Mouse (Mus musculus): ENCODE data around the gene Myb. TPM values are rescaled to one million over a fixed set of nuclear protein-coding genes. Genes with fewer than 3 reads are reported as not detected.

Gene Myb
- total RNA-seq, 2 experiments from 2014 or later, result 1.9 TPM; not detected in 1

GRCm38 (mm10) chr10:21144627-21145504 is 15.9 kb downstream of the Myb start:
- intact Hi-C loops (cut with DNase I), result no loop called here
- DNase-seq, result peak in 1 of 2 experiments; percentile 32

GRCm38 (mm10) chr10:21135297-21135696 is 25.5 kb downstream of the Myb start:
- no peak for DNase-seq
- intact Hi-C loops (cut with DNase I), result loop anchor here (5.0 kb wide), 1 partner anchor 38 kb away; no protein-coding TSS in a partner anchor

- intact Hi-C loops (cut with DNase I), result no loop called here
- no peak for DNase-seq
Observed at GRCm38 (mm10) chr10:21130901-21131493, 29.8 kb downstream of the Myb start.

GRCm38 (mm10) chr10:21128086-21128611 is 32.6 kb downstream of the Myb start:
- no peak for DNase-seq

GRCm38 (mm10) chr10:21118341-21118740 is 42.4 kb downstream of the Myb start:
- no peak for DNase-seq
- intact Hi-C loops (cut with DNase I), result no loop called here

More at GRCm38 (mm10) chr10:21128086-21128611, 32.6 kb downstream of the Myb start:
- intact Hi-C loops (cut with DNase I), result no loop called here

GRCm38 (mm10) chr10:21114459-21114858 is 46.3 kb downstream of the Myb start:
- no peak for DNase-seq

GRCm38 (mm10) chr10:21112689-21113088 is 48.1 kb downstream of the Myb start:
- DNase-seq, result no peak
- intact Hi-C loops (cut with DNase I), result no loop called here

More at GRCm38 (mm10) chr10:21114459-21114858, 46.3 kb downstream of the Myb start:
- intact Hi-C loops (cut with DNase I), result no loop called here

GRCm38 (mm10) chr10:21109337-21110056 is 51.3 kb downstream of the Myb start:
- intact Hi-C loops (cut with DNase I), result no loop called here

GRCm38 (mm10) chr10:21108796-21109195 is 52.0 kb downstream of the Myb start:
- DNase-seq, result no peak
- intact Hi-C loops (cut with DNase I), result no loop called here

More at GRCm38 (mm10) chr10:21109337-21110056, 51.3 kb downstream of the Myb start:
- DNase-seq, result no peak

GRCm38 (mm10) chr10:21108182-21108581 is 52.6 kb downstream of the Myb start:
- no peak for DNase-seq
- intact Hi-C loops (cut with DNase I), result no loop called here

GRCm38 (mm10) chr10:21105206-21105605 is 55.6 kb downstream of the Myb start:
- no peak for DNase-seq
- intact Hi-C loops (cut with DNase I), result no loop called here

GRCm38 (mm10) chr10:21102689-21103088 is 58.1 kb downstream of the Myb start:
- no peak for DNase-seq
- intact Hi-C loops (cut with DNase I), result no loop called here

- intact Hi-C loops (cut with DNase I), result no loop called here
Observed at GRCm38 (mm10) chr10:21101948-21102347, 58.8 kb downstream of the Myb start.

GRCm38 (mm10) chr10:21100646-21101249 is 60.0 kb downstream of the Myb start:
- intact Hi-C loops (cut with DNase I), result no loop called here
- DNase-seq, result no peak

More at GRCm38 (mm10) chr10:21101948-21102347, 58.8 kb downstream of the Myb start:
- no peak for DNase-seq

GRCm38 (mm10) chr10:21099515-21099914 is 61.3 kb downstream of the Myb start:
- intact Hi-C loops (cut with DNase I), result loop anchor here (5.0 kb wide), 1 partner anchor 38 kb away; no protein-coding TSS in a partner anchor
- no peak for DNase-seq

GRCm38 (mm10) chr10:21095541-21095940 is 65.2 kb downstream of the Myb start:
- DNase-seq, result no peak
- intact Hi-C loops (cut with DNase I), result loop anchor here (5.0 kb wide), 1 partner anchor 42 kb away; no protein-coding TSS in a partner anchor

GRCm38 (mm10) chr10:21094896-21095295 is 65.9 kb downstream of the Myb start:
- intact Hi-C loops (cut with DNase I), result loop anchor here (5.0 kb wide), 1 partner anchor 42 kb away; no protein-coding TSS in a partner anchor
- no peak for DNase-seq

- DNase-seq, result no peak
- intact Hi-C loops (cut with DNase I), result no loop called here
Observed at GRCm38 (mm10) chr10:21093301-21093700, 67.5 kb downstream of the Myb start.

- DNase-seq, result no peak
- intact Hi-C loops (cut with DNase I), result no loop called here
Observed at GRCm38 (mm10) chr10:21092501-21093270, 68.1 kb downstream of the Myb start.

Measured in gastrocnemius, postnatal 36 days (tissue).